Mouse (Mus musculus) kidney, adult 8-10 months (tissue): Measurements from ENCODE around the gene Npy.

Experiments
- DNase-seq, 2 experiments: peaks; one replicate each; pipeline ENCODE4 v3.0.0; 2022

Npy gene

GRCm38 (mm10) chr6:49821961-49822870, at the start of gene Npy:
Gene Npy (plus strand): TSS chr6:49822710.
- DNase-seq = peak; percentile 6 to 10

GRCm38 (mm10) chr6:49775006-49775405, 47.5 kb upstream of the Npy start:
- DNase-seq = no peak

GRCm38 (mm10) chr6:49778109-49778508, 44.4 kb upstream of the Npy start:
- no peak for DNase-seq

GRCm38 (mm10) chr6:49778729-49779128, 43.8 kb upstream of the Npy start:
- no peak for DNase-seq

GRCm38 (mm10) chr6:49779606-49780005, 42.9 kb upstream of the Npy start:
- DNase-seq = no peak

- DNase-seq = no peak
Observed at GRCm38 (mm10) chr6:49780846-49781400, 41.6 kb upstream of the Npy start.

GRCm38 (mm10) chr6:49781852-49782251, 40.7 kb upstream of the Npy start:
- no peak for DNase-seq

- DNase-seq = no peak
Observed at GRCm38 (mm10) chr6:49782679-49783078, 39.8 kb upstream of the Npy start.

- DNase-seq = peak; percentile 31 to 54
Observed at GRCm38 (mm10) chr6:49792524-49792923, 30.0 kb upstream of the Npy start.

GRCm38 (mm10) chr6:49804105-49804504, 18.4 kb upstream of the Npy start:
- no peak for DNase-seq

- no peak for DNase-seq
Observed at GRCm38 (mm10) chr6:49808076-49808475, 14.4 kb upstream of the Npy start.

- no peak for DNase-seq
Observed at GRCm38 (mm10) chr6:49817183-49817582, 5.3 kb upstream of the Npy start.

- no peak for DNase-seq
Observed at GRCm38 (mm10) chr6:49817625-49818024, 4.9 kb upstream of the Npy start.

- no peak for DNase-seq
Observed at GRCm38 (mm10) chr6:49822871-49823230, 341 bp downstream of the Npy start.

- DNase-seq = no peak
Observed at GRCm38 (mm10) chr6:49823371-49823770, 861 bp downstream of the Npy start.

- DNase-seq = no peak
Observed at GRCm38 (mm10) chr6:49823821-49824220, 1.3 kb downstream of the Npy start.

GRCm38 (mm10) chr6:49831579-49831978, 9.1 kb downstream of the Npy start:
- no peak for DNase-seq

GRCm38 (mm10) chr6:49856830-49857229, 34.3 kb downstream of the Npy start:
- no peak for DNase-seq

- DNase-seq = no peak
Observed at GRCm38 (mm10) chr6:49867571-49867970, 45.1 kb downstream of the Npy start.

- DNase-seq = no peak
Observed at GRCm38 (mm10) chr6:49871071-49871470, 48.6 kb downstream of the Npy start.

- peak; percentile 5 to 49 for DNase-seq
Observed at GRCm38 (mm10) chr6:49873556-49873955, 51.0 kb downstream of the Npy start.

GRCm38 (mm10) chr6:49875160-49875559, 52.6 kb downstream of the Npy start:
- no peak for DNase-seq

- no peak for DNase-seq
Observed at GRCm38 (mm10) chr6:49875791-49876190, 53.3 kb downstream of the Npy start.
